Mouse (Mus musculus) liver, adult 2 months (tissue): ENCODE results near the gene Gm20481. TPM values are rescaled to one million over a fixed set of nuclear protein-coding genes. Genes with fewer than 3 reads are reported as not detected.

Experiments
- DNase-seq: peaks from one replicate; pipeline ENCODE4 v3.0.0-alpha.2; 2011; ENCODE audit warnings: low read depth, low spot score; ENCODE audit errors: extremely low read depth
- H3K27ac ChIP-seq: fragments of 200-500 bp; replicated peaks from 2 replicates; pipeline ENCODE4 v1.5.1; 2012; ENCODE audit warnings: low read depth, mild to moderate bottlenecking, control low read depth, inconsistent platforms, low read length; ENCODE audit not compliant: insufficient read depth
- H3K27me3 ChIP-seq: fragments of 200-500 bp; 2 replicates; pipeline ENCODE4 v1.6.1; 2012; ENCODE audit warnings: mild to moderate bottlenecking, moderate library complexity, low read length, inconsistent platforms; ENCODE audit not compliant: control insufficient read depth, insufficient read depth
- H3K36me3 ChIP-seq: fragments of 200-500 bp; 2 replicates; pipeline ENCODE4 v1.6.1; 2012; ENCODE audit warnings: low read length, inconsistent platforms; ENCODE audit not compliant: control insufficient read depth, insufficient read depth
- H3K4me1 ChIP-seq: fragments of 200-500 bp; 2 replicates; pipeline ENCODE4 v1.6.1; 2011; ENCODE audit warnings: low read length; ENCODE audit not compliant: control insufficient read depth, insufficient read depth
- H3K4me3 ChIP-seq: fragments of 200-500 bp; 2 replicates; pipeline ENCODE4 v1.5.1; 2011; ENCODE audit warnings: low read depth, mild to moderate bottlenecking, control low read depth, low read length, moderate library complexity; ENCODE audit not compliant: insufficient read depth
- H3K79me2 ChIP-seq: fragments of 200-500 bp; 2 replicates; pipeline ENCODE4 v1.6.1; 2012; ENCODE audit warnings: inconsistent platforms, mild to moderate bottlenecking, low read length, moderate library complexity; ENCODE audit not compliant: control insufficient read depth, insufficient read depth
- H3K9ac ChIP-seq: fragments of 200-500 bp; 2 replicates; pipeline ENCODE4 v1.6.1; 2012; ENCODE audit warnings: low read depth, mild to moderate bottlenecking, control low read depth, inconsistent platforms, low read length
- CTCF ChIP-seq: fragments of 200-500 bp; IDR thresholded peaks from 2 replicates; pipeline ENCODE4 v1.5.1; 2011; ENCODE audit warnings: low read depth, low read length, control low read depth
- POLR2A ChIP-seq: fragments of 200-500 bp; IDR thresholded peaks from 2 replicates; pipeline ENCODE4 v1.6.1; 2011; ENCODE audit warnings: low read length, control low read depth; ENCODE audit not compliant: insufficient read depth; ENCODE audit errors: extremely low read depth
- WGBS: fragments of 180-500 bp; shearing (Covaris S2); methylation state at CpG from one replicate; pipeline ENCODE4 v1.1.7; 2018; 5-methylcytosine and 5-hydroxymethylcytosine counted together
- polyA plus RNA-seq: library from polyadenylated mRNA; depleted of rRNA; stranded (reverse); fragments of >200 nt; gene quantifications from 2 replicates; pipeline ENCODE4 v1.2.3, GENCODE M21; 2012
- total RNA-seq: library from RNA; depleted of rRNA; stranded (reverse); fragments of >200 nt; gene quantifications from 2 replicates; pipeline ENCODE4 v1.2.3, GENCODE M21; 2014

Gm20481 gene
- total and polyA plus RNA-seq, 2 experiments: not detected

DNA sequence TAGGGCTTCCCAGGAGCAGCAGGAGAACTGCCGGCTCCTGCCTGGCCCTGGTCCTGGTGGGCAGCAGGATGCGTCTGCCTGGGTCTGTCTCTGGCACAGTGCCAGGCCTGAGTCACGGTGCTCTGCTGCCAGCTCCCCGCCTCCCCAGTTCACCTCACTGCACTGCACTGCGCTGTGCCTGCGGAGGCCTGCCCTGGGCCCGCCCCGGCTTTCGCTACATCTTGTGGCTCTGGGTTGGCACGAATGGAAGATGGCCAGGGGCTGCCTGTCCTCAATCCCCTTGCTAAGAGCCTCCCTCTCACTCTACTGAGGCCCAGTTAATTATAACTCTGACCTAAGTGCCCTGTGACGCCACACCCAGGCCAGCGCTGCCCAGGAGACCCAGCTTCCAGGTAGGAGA lies 46.7 kb downstream of the Gm20481 start, which contains the start of gene Vwa7:
Gene Vwa7 (plus strand): TSS at position 204 of the 400 bp plus-strand sequence.
- no peaks in the 10 kb centered on the region; the same call in 1 of the 2 replicates for H3K36me3 ChIP-seq
- H3K27ac ChIP-seq: no peak within 1 kb of the TSS
- WGBS: 66% methylated on average over 12 of the region's 12 CpGs
- H3K4me1 ChIP-seq: no peaks in the 10 kb centered on the region
- H3K27me3 ChIP-seq: no peaks in the 10 kb centered on the region
- no peak within 1 kb of the TSS for H3K4me3 ChIP-seq
- TF ChIP-seq POLR2A: no peak
- TF ChIP-seq CTCF: no peak
- no peak for DNase-seq
- H3K9ac ChIP-seq: no peak within 1 kb of the TSS
- no peaks in the 10 kb centered on the region for H3K79me2 ChIP-seq

DNA sequence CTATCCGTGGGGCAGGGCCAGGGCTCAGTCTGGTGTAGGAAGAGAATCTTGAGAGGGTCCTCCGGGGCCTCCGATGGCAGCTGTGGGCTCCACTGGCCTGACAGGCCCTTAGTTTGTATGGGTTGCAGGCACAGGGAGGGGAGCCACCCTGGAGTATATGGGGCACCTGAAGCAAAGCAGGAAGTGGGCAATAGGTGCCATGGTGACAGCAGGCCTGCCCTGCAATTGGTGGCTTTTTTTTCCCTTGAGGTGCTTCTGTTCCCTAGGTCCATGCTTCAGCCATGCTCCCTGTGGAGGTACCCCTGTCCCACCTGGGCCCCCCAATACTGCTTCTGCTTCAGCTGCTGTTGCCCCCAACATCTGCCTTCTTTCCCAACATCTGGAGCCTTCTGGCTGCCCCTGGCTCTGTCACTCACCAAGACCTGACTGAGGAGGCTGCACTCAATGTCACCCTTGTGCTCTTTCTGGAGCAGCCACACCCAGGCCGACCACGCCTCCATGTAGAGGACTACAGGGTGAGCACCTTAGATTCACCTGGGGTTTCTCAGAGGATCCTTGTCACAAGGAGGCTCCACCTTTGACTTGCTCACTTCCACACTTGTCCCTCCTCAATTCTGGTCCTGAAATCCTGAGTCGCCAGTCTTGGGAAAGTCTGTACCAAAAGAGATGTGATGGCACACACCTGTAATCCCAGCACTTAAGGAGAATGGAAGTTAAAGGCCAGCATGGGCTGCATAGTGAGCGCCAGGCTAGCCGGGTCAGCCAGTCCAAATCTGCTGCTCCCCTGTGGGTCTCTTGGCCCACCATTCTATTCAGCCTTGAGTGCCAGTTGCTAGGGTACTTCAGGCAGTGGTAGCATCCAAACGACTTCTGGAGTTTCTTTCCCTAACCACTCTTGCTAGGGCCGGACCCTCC lies 47.3 kb downstream of the Gm20481 start:
- Histone ChIP-seq H3K79me2 (no peaks in the 10 kb centered on the region), H3K27me3 (no peaks in the 10 kb centered on the region), H3K4me1 (no peaks in the 10 kb centered on the region), H3K4me3 (no peak overlapping the region), H3K9ac (no peak overlapping the region), H3K27ac (no peak overlapping the region), H3K36me3 (no peaks in the 10 kb centered on the region; the same call in 1 of the 2 replicates)
- no peak for DNase-seq
- TF ChIP-seq CTCF (no peak), POLR2A (no peak)
- WGBS: 86% methylated on average over 10 of the region's 10 CpGs

DNA sequence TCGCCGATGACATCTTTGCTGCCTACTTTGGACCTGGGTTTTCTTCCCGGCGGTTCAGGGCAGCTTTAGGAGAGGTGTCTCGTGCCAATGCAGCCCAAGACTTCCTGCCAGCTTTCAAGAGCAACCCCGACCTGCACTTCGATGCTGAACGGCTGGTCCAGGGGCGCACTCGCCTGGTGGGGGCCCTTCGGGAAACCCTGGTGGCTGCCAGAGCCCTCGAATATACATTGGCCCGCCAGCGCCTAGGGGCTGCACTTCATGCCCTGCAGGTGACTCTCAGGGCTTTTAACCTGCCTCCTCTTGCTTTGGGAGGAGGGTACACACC lies 48.0 kb downstream of the Gm20481 start:
- no peaks in the 10 kb centered on the region for H3K27me3 ChIP-seq
- H3K27ac ChIP-seq: no peak overlapping the region
- TF ChIP-seq CTCF (no peak), POLR2A (no peak)
- 69% methylated on average over 14 of the region's 14 CpGs for WGBS
- DNase-seq: no peak
- no peaks in the 10 kb centered on the region for H3K79me2 ChIP-seq
- H3K36me3 ChIP-seq: no peaks in the 10 kb centered on the region; the same call in 1 of the 2 replicates
- no peaks in the 10 kb centered on the region for H3K4me1 ChIP-seq
- H3K4me3 ChIP-seq: no peak overlapping the region
- H3K9ac ChIP-seq: no peak overlapping the region

DNA sequence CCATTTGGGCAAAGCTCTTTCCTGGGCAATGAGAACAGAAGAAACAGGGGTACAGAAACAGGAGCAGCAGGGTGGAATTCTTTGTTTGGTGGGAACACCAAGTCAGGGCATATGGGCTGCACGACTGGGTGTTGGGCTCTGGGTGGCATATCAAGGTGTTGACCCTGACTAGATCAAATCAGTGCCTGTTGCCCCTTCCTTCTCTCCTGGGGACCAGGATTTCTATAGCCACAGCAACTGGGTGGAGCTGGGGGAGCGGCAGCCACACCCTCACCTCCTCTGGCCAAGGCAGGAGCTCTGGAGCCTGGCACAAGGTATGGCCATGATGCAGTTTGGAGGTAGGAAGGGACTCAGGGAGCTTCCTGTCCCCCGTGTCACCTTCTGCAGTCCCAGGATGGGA lies 48.5 kb downstream of the Gm20481 start:
- no peak for DNase-seq
- H3K4me1 ChIP-seq: no peaks in the 10 kb centered on the region
- H3K27me3 ChIP-seq: no peaks in the 10 kb centered on the region
- no peak for TF ChIP-seq POLR2A
- TF ChIP-seq CTCF: no peak
- WGBS: 81% methylated on average over 3 of the region's 3 CpGs
- no peaks in the 10 kb centered on the region for H3K79me2 ChIP-seq
- H3K4me3 ChIP-seq: no peak overlapping the region
- no peaks in the 10 kb centered on the region; the same call in 1 of the 2 replicates for H3K36me3 ChIP-seq
- H3K27ac ChIP-seq: no peak overlapping the region
- no peak overlapping the region for H3K9ac ChIP-seq

DNA sequence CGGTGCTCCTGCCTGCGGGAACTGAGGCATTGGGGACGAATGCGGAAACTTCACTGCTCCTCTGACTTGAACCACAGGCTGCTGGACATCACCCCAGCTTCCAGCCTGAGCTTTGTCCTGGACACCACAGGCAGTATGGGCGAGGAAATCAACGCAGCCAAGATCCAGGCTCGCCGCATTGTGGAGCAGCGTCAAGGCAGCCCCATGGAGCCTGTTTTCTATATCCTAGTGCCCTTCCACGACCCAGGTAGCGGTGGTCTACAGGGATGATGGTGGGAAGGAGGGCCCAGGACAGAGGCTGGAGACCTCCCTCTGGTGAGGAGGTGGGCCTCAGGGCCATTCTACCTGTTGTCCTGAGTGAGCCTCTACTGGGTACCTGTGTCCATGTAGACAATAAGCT lies 50.2 kb downstream of the Gm20481 start:
- 91% methylated on average over 11 of the region's 11 CpGs for WGBS
- H3K4me1 ChIP-seq: no peaks in the 10 kb centered on the region

DNA sequence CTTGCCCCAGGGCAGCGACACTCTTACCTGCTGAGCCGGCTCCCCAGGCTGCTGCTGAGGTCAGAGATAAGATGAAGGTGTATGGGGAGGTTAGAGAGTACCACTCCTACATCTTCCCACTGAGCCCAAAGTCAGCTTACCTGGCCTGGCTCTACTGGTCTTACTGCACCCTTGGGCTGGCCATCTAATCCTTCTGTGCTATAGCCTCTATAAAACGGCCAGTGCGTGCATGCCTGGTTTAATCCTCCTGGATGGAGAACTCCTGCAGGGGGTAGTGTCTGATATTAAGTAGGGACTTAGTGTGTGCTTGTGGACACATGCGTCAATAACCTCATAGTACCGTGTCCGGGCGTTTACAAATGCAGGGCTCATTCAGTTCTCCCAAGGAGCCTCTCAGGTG lies 50.8 kb downstream of the Gm20481 start:
- Histone ChIP-seq H3K9ac (no peak overlapping the region), H3K27me3 (no peaks in the 10 kb centered on the region), H3K27ac (no peak overlapping the region), H3K36me3 (no peaks in the 10 kb centered on the region), H3K4me1 (no peaks in the 10 kb centered on the region), H3K79me2 (no peaks in the 10 kb centered on the region), H3K4me3 (no peak overlapping the region)
- TF ChIP-seq CTCF (no peak), POLR2A (no peak)
- WGBS: 89% methylated on average over 8 of the region's 8 CpGs
- DNase-seq: no peak

More for the DNA sequence above, 50.2 kb downstream of the Gm20481 start:
- Histone ChIP-seq H3K27me3 (no peaks in the 10 kb centered on the region), H3K4me3 (no peak overlapping the region), H3K36me3 (no peaks in the 10 kb centered on the region), H3K9ac (no peak overlapping the region), H3K79me2 (no peaks in the 10 kb centered on the region), H3K27ac (no peak overlapping the region)
- TF ChIP-seq POLR2A (no peak), CTCF (no peak)
- no peak for DNase-seq
